Mouse (Mus musculus): ENCODE results near the gene Imp3.

DNA sequence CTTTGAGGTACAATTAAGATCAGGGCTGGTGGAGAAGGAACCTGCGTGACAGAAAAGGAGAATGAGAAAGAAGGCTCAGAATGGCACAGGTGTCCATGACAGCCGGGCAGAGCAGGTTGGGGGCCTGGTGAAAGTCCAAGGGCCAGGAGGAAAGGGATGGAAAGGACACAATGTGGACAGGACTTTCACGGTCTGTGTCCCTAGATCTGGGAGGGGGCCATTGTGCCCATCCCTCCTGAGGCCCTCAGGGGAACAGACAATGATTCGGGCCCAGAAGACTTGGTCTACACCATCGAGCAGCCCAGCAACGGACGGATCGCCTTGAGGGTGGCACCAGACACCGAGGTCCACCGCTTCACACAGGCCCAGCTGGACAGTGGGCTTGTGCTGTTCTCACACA is 45.2 kb upstream of the Imp3 start:
- no peak for TF ChIP-seq ZC3H11A (IDR thresholded peaks at IDR 0.05; ENCODE audit: borderline replicate concordance, low read depth, low read length)
- no peak for TF ChIP-seq ZNF384 (IDR thresholded peaks at IDR 0.05; ENCODE audit: low read depth, low read length)
- no peak for TF ChIP-seq HCFC1 (IDR thresholded peaks at IDR 0.05; ENCODE audit: borderline replicate concordance, insufficient read depth, low read length)

All from ES-E14 (cell line).